Comparison of ENCODE assay signal across 18 mouse cellular contexts in genomic region chr10:6890348-6891009, GRCm38 (mm10).
DNase-seq lines count a peak whose midpoint lies in the region; ATAC-seq and TF ChIP-seq lines count a peak whose summit lies in the region.
"Had no signal": no experiment of that assay in that cellular context is flagged by ENCODE, and none has a peak within 500 bp of the region (broad histone marks: within the 10 kb centered on the region; RNA-seq: fewer than 3 reads in every experiment).

No protein-coding gene starts in this region.

- no peaks in the 10 kb centered on the region for H3K9me3 ChIP-seq in kidney, postnatal 0 days (replicated peaks; ENCODE audit: low read length)
- H3K9me3 ChIP-seq in hindbrain, embryonic 16.5 days (ENCODE audit: control insufficient read depth, low read length) = no peaks in the 10 kb centered on the region
- H3K9me3 ChIP-seq: heart, embryonic 10.5 days; limb, embryonic 13.5 days; neural tube, embryonic 12.5 days had no signal

- no peaks in the 10 kb centered on the region for H3K4me1 ChIP-seq in kidney, postnatal 0 days (replicated peaks; ENCODE audit: insufficient read depth, low read length)
- H3K4me1 ChIP-seq in hindbrain, embryonic 16.5 days (ENCODE audit: control insufficient read depth, insufficient read depth, low read depth, low read length) = no peaks in the 10 kb centered on the region
- H3K4me1 ChIP-seq: heart, embryonic 10.5 days; neural tube, embryonic 12.5 days had no signal

- no peaks in the 10 kb centered on the region for H3K36me3 ChIP-seq in kidney, postnatal 0 days (ENCODE audit: insufficient read depth, low read length)
- no peaks in the 10 kb centered on the region for H3K36me3 ChIP-seq in hindbrain, embryonic 16.5 days (ENCODE audit: control insufficient read depth, insufficient read depth, low read length)
- H3K36me3 ChIP-seq: heart, embryonic 10.5 days; limb, embryonic 13.5 days; neural tube, embryonic 12.5 days had no signal

- H3K4me2 ChIP-seq in kidney, postnatal 0 days (ENCODE audit: low read length) = no peak overlapping the region
- no peak overlapping the region for H3K4me2 ChIP-seq in hindbrain, embryonic 16.5 days (ENCODE audit: low read length)
- H3K4me2 ChIP-seq: hindbrain, embryonic 14.5 days; limb, embryonic 13.5 days; midbrain, embryonic 11.5 days; neural tube, embryonic 12.5 days had no signal

- no peak overlapping the region for H3K4me3 ChIP-seq in kidney, postnatal 0 days (replicated peaks; ENCODE audit: low read depth, low read length)
- no peak overlapping the region for H3K4me3 ChIP-seq in hindbrain, embryonic 16.5 days (ENCODE audit: low read length)
- H3K4me3 ChIP-seq: heart, embryonic 10.5 days; limb, embryonic 13.5 days; neural tube, embryonic 12.5 days had no signal

- DNase-seq in adrenal gland, adult 2 months = peak; percentile 2
- no peak for DNase-seq in adrenal gland, postnatal 25 days
- DNase-seq in kidney, postnatal 0 days (ENCODE audit: low spot score) = peak; percentile 67
- DNase-seq in kidney, adult 8-10 months = no peak
- peak; percentile 72 for DNase-seq in 416B (ENCODE audit: low read depth)
- DNase-seq in kidney, postnatal 4 days = peak; percentile 9 to 31
- DNase-seq in thymus, postnatal 0 days (ENCODE audit: low spot score) = no peak
- DNase-seq: cerebellum, postnatal 10 days; gastrocnemius, postnatal 25 days; right cerebral cortex, postnatal 4 days; thymus, postnatal 25 days had no signal

- H3K27ac ChIP-seq in kidney, postnatal 0 days = peak overlapping the region; percentile 19
- H3K27ac ChIP-seq in hindbrain, embryonic 16.5 days (ENCODE audit: low read depth, low read length) = no peak overlapping the region
- H3K27ac ChIP-seq: heart, embryonic 10.5 days; hindbrain, embryonic 14.5 days; limb, embryonic 13.5 days; neural tube, embryonic 12.5 days had no signal

- 0 out of 2 replicates have a peak, but pooled peaks have one; percentile 61 for ATAC-seq in kidney, postnatal 0 days (replicated peaks; ENCODE audit: low FRiP score, low read depth)
- ATAC-seq in hindbrain, embryonic 16.5 days = no peak

- 54% methylated on average over 5 of the region's 5 CpGs for WGBS in kidney, postnatal 0 days
- WGBS in hindbrain, embryonic 16.5 days = 79% methylated on average over 5 of the region's 5 CpGs

- H3K27me3 ChIP-seq in kidney, postnatal 0 days (ENCODE audit: insufficient read depth, low read length) = no peaks in the 10 kb centered on the region
- no peaks in the 10 kb centered on the region for H3K27me3 ChIP-seq in hindbrain, embryonic 16.5 days (replicated peaks; ENCODE audit: control insufficient read depth, insufficient read depth, low read length)
- H3K27me3 ChIP-seq: CH12.LX; limb, embryonic 13.5 days; neural tube, embryonic 12.5 days had no signal

- no peak overlapping the region for H3K9ac ChIP-seq in kidney, postnatal 0 days (ENCODE audit: low read depth, low read length)
- no peak overlapping the region for H3K9ac ChIP-seq in hindbrain, embryonic 16.5 days (ENCODE audit: low read depth, low read length)
- H3K9ac ChIP-seq: hindbrain, embryonic 14.5 days; limb, embryonic 13.5 days; neural tube, embryonic 12.5 days had no signal

- TF ChIP-seq CTCF in kidney, postnatal 0 days (IDR thresholded peaks at IDR 0.05; ENCODE audit: low read depth) = no peak

Comparison
In these comparisons a context has a peak if more than half of its experiments do, and no peak if none do; other contexts are left out.
1. DNase-seq: peak in adrenal gland, adult 2 months (single experiment), kidney, postnatal 0 days (single experiment), 416B (single experiment) and kidney, postnatal 4 days (2 of 2); none in adrenal gland, postnatal 25 days (single experiment), kidney, adult 8-10 months (0 of 2) and thymus, postnatal 0 days (single experiment).